Mouse (Mus musculus) limb, embryonic 13.5 days (tissue): ENCODE measurements around the gene Parg. TPM values are rescaled to one million over a fixed set of nuclear protein-coding genes. Genes with fewer than 3 reads are reported as not detected.

ENCODE experiments used
- ATAC-seq: fragments of 200-750 bp; cut with Nextera tagmentation; 2 replicates; pipeline ENCODE4 v1.8.0; 2017; ENCODE audit warnings: low read depth, moderate number of reproducible peaks, moderate TSS enrichment; ENCODE audit not compliant: low FRiP score
- H3K27ac ChIP-seq: fragments of 300-500 bp; sonication (generic); 2 replicates; pipeline ENCODE4 v1.5.1; 2015; ENCODE audit warnings: inconsistent platforms, mild to moderate bottlenecking, moderate library complexity
- H3K27me3 ChIP-seq: fragments of 300-500 bp; sonication (generic); 2 replicates; pipeline ENCODE4 v1.6.1; 2015; ENCODE audit warnings: mild to moderate bottlenecking, inconsistent platforms
- H3K36me3 ChIP-seq: fragments of 300-500 bp; sonication (generic); 2 replicates; pipeline ENCODE4 v1.6.1; 2015; ENCODE audit warnings: inconsistent platforms, mild to moderate bottlenecking, moderate library complexity
- H3K4me1 ChIP-seq: fragments of 300-500 bp; sonication (generic); 2 replicates; pipeline ENCODE4 v1.6.1; 2015; ENCODE audit warnings: inconsistent platforms
- H3K4me2 ChIP-seq: fragments of 300-500 bp; sonication (generic); replicated peaks from 2 replicates; pipeline ENCODE4 v1.6.1; 2015; ENCODE audit warnings: inconsistent platforms, mild to moderate bottlenecking, moderate library complexity
- H3K4me3 ChIP-seq: fragments of 300-500 bp; sonication (generic); 2 replicates; pipeline ENCODE4 v1.5.1; 2015; ENCODE audit warnings: moderate library complexity, mild to moderate bottlenecking, inconsistent platforms
- H3K9ac ChIP-seq: fragments of 300-500 bp; sonication (generic); 2 replicates; pipeline ENCODE4 v1.6.1; 2015; ENCODE audit warnings: mild to moderate bottlenecking, inconsistent platforms
- H3K9me3 ChIP-seq: fragments of 300-500 bp; sonication (generic); 2 replicates; pipeline ENCODE4 v1.6.1; 2016; ENCODE audit warnings: inconsistent platforms
- WGBS: fragments of 180-500 bp; shearing (Covaris S2); methylation state at CpG from one replicate; pipeline ENCODE4 v1.1.7; 2015; 5-methylcytosine and 5-hydroxymethylcytosine counted together
- polyA plus RNA-seq: library from polyadenylated mRNA; unstranded; fragments of >200 nt; fragmentation: Nextera tagmentation; extraction: Ambion mirVana; gene quantifications from 2 replicates; pipeline ENCODE4 v1.2.1, GENCODE M21; 2015

The Parg gene
- 48.1 and 49.5 TPM in 2 replicates for polyA plus RNA-seq

- ATAC-seq: peak; percentile 93
- Histone ChIP-seq H3K4me2 (peak within 1 kb of the TSS; percentile 95), H3K4me3 (peak within 1 kb of the TSS; percentile 100), H3K36me3 (peaks cover 23% of the 10 kb centered on the region), H3K27me3 (no peaks in the 10 kb centered on the region), H3K9me3 (no peaks in the 10 kb centered on the region), H3K4me1 (peaks cover 25% of the 10 kb centered on the region), H3K27ac (peak within 1 kb of the TSS; percentile 58), H3K9ac (peak within 1 kb of the TSS; percentile 97)
- WGBS: under 1% methylated on average over 67 of the region's 77 CpGs
These were observed at the start of gene Parg, which contains the start of gene Timm23 for GRCm38 (mm10) chr14:32201791-32202451. TSS of gene Parg (plus strand) at chr14:32201949. TSS of gene Timm23 (minus strand) at chr14:32201898.

- peaks cover 5% of the 10 kb centered on the region; the same call in 1 of the 2 replicates for H3K9me3 ChIP-seq
- H3K36me3 ChIP-seq: no peaks in the 10 kb centered on the region
- no peaks in the 10 kb centered on the region for H3K27me3 ChIP-seq
- 89% methylated on average over 18 of the region's 18 CpGs for WGBS
- no peak overlapping the region for H3K9ac ChIP-seq
- H3K27ac ChIP-seq: no peak overlapping the region
- ATAC-seq: no peak
- H3K4me1 ChIP-seq: no peaks in the 10 kb centered on the region
- H3K4me3 ChIP-seq: no peak overlapping the region
- no peak overlapping the region for H3K4me2 ChIP-seq
These were observed 49.3 kb upstream of the Parg start for GRCm38 (mm10) chr14:32152243-32152965.

- Histone ChIP-seq H3K9ac (no peak overlapping the region), H3K4me1 (no peaks in the 10 kb centered on the region), H3K27ac (no peak overlapping the region), H3K36me3 (no peaks in the 10 kb centered on the region), H3K9me3 (0 out of 2 replicates have a peak, but pooled peaks cover 3% of the 10 kb centered on the region), H3K27me3 (no peaks in the 10 kb centered on the region), H3K4me2 (no peak overlapping the region), H3K4me3 (no peak overlapping the region)
- 96% methylated on average over 2 of the region's 2 CpGs for WGBS
- no peak for ATAC-seq
These were observed 48.6 kb upstream of the Parg start for GRCm38 (mm10) chr14:32153156-32153555.

GRCm38 (mm10) chr14:32154758-32155157, 47.0 kb upstream of the Parg start:
- no peak for ATAC-seq
- H3K9ac ChIP-seq: no peak overlapping the region

GRCm38 (mm10) chr14:32159150-32159670, 42.5 kb upstream of the Parg start:
- no peaks in the 10 kb centered on the region for H3K36me3 ChIP-seq
- H3K4me1 ChIP-seq: peaks cover 25% of the 10 kb centered on the region
- WGBS: 39% methylated on average over 4 of the region's 4 CpGs
- peak overlapping the region; percentile 55; the same call in 1 of the 2 replicates for H3K27ac ChIP-seq
- peak; percentile 42; the same call in 1 of the 2 replicates for ATAC-seq
- peak overlapping the region; percentile 98 for H3K4me3 ChIP-seq
- no peaks in the 10 kb centered on the region for H3K27me3 ChIP-seq
- H3K9ac ChIP-seq: peak overlapping the region; percentile 95; the same call in 1 of the 2 replicates
- peak overlapping the region; percentile 98 for H3K4me2 ChIP-seq
- H3K9me3 ChIP-seq: no peaks in the 10 kb centered on the region

More at GRCm38 (mm10) chr14:32154758-32155157, 47.0 kb upstream of the Parg start:
- no peak overlapping the region for H3K27ac ChIP-seq
- no peaks in the 10 kb centered on the region for H3K27me3 ChIP-seq
- no peaks in the 10 kb centered on the region for H3K36me3 ChIP-seq
- no peak overlapping the region for H3K4me3 ChIP-seq
- no peaks in the 10 kb centered on the region for H3K9me3 ChIP-seq
- H3K4me2 ChIP-seq: no peak overlapping the region
- peaks cover 4% of the 10 kb centered on the region; the same call in 1 of the 2 replicates for H3K4me1 ChIP-seq
- WGBS: 92% methylated on average over 6 of the region's 6 CpGs

GRCm38 (mm10) chr14:32159690-32160246, 42.0 kb upstream of the Parg start, which contains the start of gene Ncoa4:
TSS of gene Ncoa4 (plus strand) at chr14:32159865.
- Histone ChIP-seq H3K27me3 (no peaks in the 10 kb centered on the region), H3K9ac (peak within 1 kb of the TSS; percentile 95), H3K4me1 (peaks cover 28% of the 10 kb centered on the region), H3K4me3 (peak within 1 kb of the TSS; percentile 98), H3K9me3 (no peaks in the 10 kb centered on the region), H3K4me2 (peak within 1 kb of the TSS; percentile 98), H3K27ac (peak within 1 kb of the TSS; percentile 56), H3K36me3 (no peaks in the 10 kb centered on the region)
- WGBS: under 1% methylated on average over 40 of the region's 40 CpGs
- ATAC-seq: peak; percentile 97

- no peak for ATAC-seq
- Histone ChIP-seq H3K9ac (peak overlapping the region; percentile 95), H3K27me3 (no peaks in the 10 kb centered on the region), H3K4me2 (peak overlapping the region; percentile 98), H3K4me3 (peak overlapping the region; percentile 98), H3K9me3 (no peaks in the 10 kb centered on the region), H3K4me1 (peaks cover 35% of the 10 kb centered on the region), H3K36me3 (no peaks in the 10 kb centered on the region), H3K27ac (peak overlapping the region; percentile 56; the same call in 1 of the 2 replicates)
- 35% methylated on average over 7 of the region's 7 CpGs for WGBS
These were observed 41.2 kb upstream of the Parg start for GRCm38 (mm10) chr14:32160563-32160962.

GRCm38 (mm10) chr14:32161090-32161885, 40.5 kb upstream of the Parg start:
- Histone ChIP-seq H3K27ac (no peak overlapping the region), H3K4me1 (peaks cover 38% of the 10 kb centered on the region), H3K4me2 (peak overlapping the region; percentile 98), H3K36me3 (no peaks in the 10 kb centered on the region), H3K9me3 (no peaks in the 10 kb centered on the region), H3K9ac (peak overlapping the region; percentile 95), H3K4me3 (peak overlapping the region; percentile 98), H3K27me3 (no peaks in the 10 kb centered on the region)
- no peak for ATAC-seq
- WGBS: 86% methylated on average over 12 of the region's 12 CpGs

GRCm38 (mm10) chr14:32162231-32162630, 39.5 kb upstream of the Parg start:
- 89% methylated on average over 5 of the region's 5 CpGs for WGBS
- Histone ChIP-seq H3K9me3 (no peaks in the 10 kb centered on the region), H3K9ac (no peak overlapping the region), H3K27me3 (no peaks in the 10 kb centered on the region), H3K4me3 (no peak overlapping the region), H3K4me1 (peaks cover 42% of the 10 kb centered on the region), H3K36me3 (no peaks in the 10 kb centered on the region), H3K27ac (no peak overlapping the region), H3K4me2 (no peak overlapping the region)
- ATAC-seq: no peak

- Histone ChIP-seq H3K4me2 (no peak overlapping the region), H3K36me3 (no peaks in the 10 kb centered on the region), H3K4me3 (no peak overlapping the region), H3K9me3 (no peaks in the 10 kb centered on the region), H3K27me3 (no peaks in the 10 kb centered on the region), H3K4me1 (peaks cover 42% of the 10 kb centered on the region), H3K9ac (no peak overlapping the region), H3K27ac (no peak overlapping the region)
- 90% methylated on average over 11 of the region's 11 CpGs for WGBS
- ATAC-seq: no peak
These were observed 38.4 kb upstream of the Parg start for GRCm38 (mm10) chr14:32163203-32163888.
